Mouse (Mus musculus) limb, embryonic 13.5 days (tissue): ENCODE measurements at regions not wholly inside any gene's neighbourhood (a gene's known extent, or its start where the extent isn't known, plus 50 kb on each side); places are given as distances from the start of the nearest gene placed in this dataset.

Experiments
- ATAC-seq: fragments of 200-750 bp; cut with Nextera tagmentation; 2 replicates; pipeline ENCODE4 v1.8.0; 2017; ENCODE audit warnings: low read depth, moderate number of reproducible peaks, moderate TSS enrichment; ENCODE audit not compliant: low FRiP score
- H3K27ac ChIP-seq: fragments of 300-500 bp; sonication (generic); 2 replicates; pipeline ENCODE4 v1.5.1; 2015; ENCODE audit warnings: inconsistent platforms, mild to moderate bottlenecking, moderate library complexity
- H3K27me3 ChIP-seq: fragments of 300-500 bp; sonication (generic); 2 replicates; pipeline ENCODE4 v1.6.1; 2015; ENCODE audit warnings: mild to moderate bottlenecking, inconsistent platforms
- H3K36me3 ChIP-seq: fragments of 300-500 bp; sonication (generic); 2 replicates; pipeline ENCODE4 v1.6.1; 2015; ENCODE audit warnings: inconsistent platforms, mild to moderate bottlenecking, moderate library complexity
- H3K4me1 ChIP-seq: fragments of 300-500 bp; sonication (generic); 2 replicates; pipeline ENCODE4 v1.6.1; 2015; ENCODE audit warnings: inconsistent platforms
- H3K4me2 ChIP-seq: fragments of 300-500 bp; sonication (generic); replicated peaks from 2 replicates; pipeline ENCODE4 v1.6.1; 2015; ENCODE audit warnings: inconsistent platforms, mild to moderate bottlenecking, moderate library complexity
- H3K4me3 ChIP-seq: fragments of 300-500 bp; sonication (generic); 2 replicates; pipeline ENCODE4 v1.5.1; 2015; ENCODE audit warnings: moderate library complexity, mild to moderate bottlenecking, inconsistent platforms
- H3K9ac ChIP-seq: fragments of 300-500 bp; sonication (generic); 2 replicates; pipeline ENCODE4 v1.6.1; 2015; ENCODE audit warnings: mild to moderate bottlenecking, inconsistent platforms
- H3K9me3 ChIP-seq: fragments of 300-500 bp; sonication (generic); 2 replicates; pipeline ENCODE4 v1.6.1; 2016; ENCODE audit warnings: inconsistent platforms
- WGBS: fragments of 180-500 bp; shearing (Covaris S2); methylation state at CpG from one replicate; pipeline ENCODE4 v1.1.7; 2015; 5-methylcytosine and 5-hydroxymethylcytosine counted together

GRCm38 (mm10) chr11:43998046-43998725 lies 97.2 kb upstream of the Adra1b start:
- Histone ChIP-seq H3K27ac (no peak overlapping the region), H3K9ac (no peak overlapping the region), H3K9me3 (no peaks in the 10 kb centered on the region), H3K36me3 (no peaks in the 10 kb centered on the region), H3K4me1 (peaks cover 20% of the 10 kb centered on the region), H3K27me3 (no peaks in the 10 kb centered on the region), H3K4me3 (no peak overlapping the region), H3K4me2 (no peak overlapping the region)
- ATAC-seq, result no peak
- WGBS, result 65% methylated on average over 12 of the region's 12 CpGs

DNA sequence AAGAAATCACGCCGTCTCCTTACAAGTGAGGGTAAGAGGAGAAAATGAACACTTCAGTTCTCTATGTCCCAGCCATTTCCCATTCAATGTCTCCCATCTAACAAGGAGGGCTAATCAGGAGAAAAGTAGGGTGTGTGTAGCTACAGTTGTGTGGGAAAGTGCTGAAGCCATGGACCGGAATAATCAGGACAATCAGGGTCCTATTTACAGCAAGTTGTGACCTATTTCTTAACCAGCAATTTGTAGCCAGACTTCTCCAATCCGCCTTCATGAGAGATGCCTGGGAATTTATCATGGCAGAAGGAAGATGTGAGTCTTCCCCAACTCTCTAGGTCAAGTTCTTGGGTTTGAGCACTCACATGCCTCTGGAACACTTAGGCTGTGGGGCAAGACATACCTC lies 99.0 kb upstream of the Adra1b start:
- Histone ChIP-seq H3K9me3 (no peaks in the 10 kb centered on the region), H3K4me2 (no peak overlapping the region), H3K4me3 (no peak overlapping the region), H3K9ac (no peak overlapping the region), H3K27me3 (no peaks in the 10 kb centered on the region), H3K36me3 (no peaks in the 10 kb centered on the region), H3K4me1 (peaks cover 24% of the 10 kb centered on the region), H3K27ac (no peak overlapping the region)
- no peak for ATAC-seq
- 90% methylated on average over 4 of the region's 4 CpGs for WGBS

GRCm38 (mm10) chr11:44001843-44002589 lies 101.0 kb upstream of the Adra1b start:
- Histone ChIP-seq H3K4me1 (peaks cover 24% of the 10 kb centered on the region), H3K9me3 (no peaks in the 10 kb centered on the region; the same call in 1 of the 2 replicates), H3K4me2 (no peak overlapping the region), H3K9ac (no peak overlapping the region), H3K36me3 (no peaks in the 10 kb centered on the region), H3K27ac (no peak overlapping the region), H3K4me3 (no peak overlapping the region), H3K27me3 (no peaks in the 10 kb centered on the region)
- no peak for ATAC-seq
- WGBS, result 77% methylated on average over 7 of the region's 7 CpGs

GRCm38 (mm10) chr11:44002716-44003522 lies 101.9 kb upstream of the Adra1b start:
- Histone ChIP-seq H3K4me1 (peaks cover 24% of the 10 kb centered on the region), H3K9me3 (no peaks in the 10 kb centered on the region; the same call in 1 of the 2 replicates), H3K4me3 (no peak overlapping the region), H3K27ac (no peak overlapping the region), H3K9ac (no peak overlapping the region), H3K36me3 (no peaks in the 10 kb centered on the region), H3K27me3 (no peaks in the 10 kb centered on the region), H3K4me2 (no peak overlapping the region)
- no peak for ATAC-seq
- 67% methylated on average over 6 of the region's 6 CpGs for WGBS

GRCm38 (mm10) chr11:44007526-44008040 lies 106.6 kb upstream of the Adra1b start:
- Histone ChIP-seq H3K4me1 (peaks cover 12% of the 10 kb centered on the region), H3K27me3 (no peaks in the 10 kb centered on the region; the same call in 1 of the 2 replicates), H3K4me2 (no peak overlapping the region), H3K27ac (no peak overlapping the region), H3K9me3 (no peaks in the 10 kb centered on the region; the same call in 1 of the 2 replicates), H3K36me3 (no peaks in the 10 kb centered on the region), H3K9ac (no peak overlapping the region), H3K4me3 (no peak overlapping the region)
- WGBS, result 80% methylated on average over 5 of the region's 5 CpGs
- ATAC-seq, result no peak

GRCm38 (mm10) chr11:44012314-44012713 lies 111.3 kb upstream of the Adra1b start:
- H3K4me3 ChIP-seq, result no peak overlapping the region
- no peak overlapping the region for H3K4me2 ChIP-seq
- 74% methylated on average over 5 of the region's 5 CpGs for WGBS
- no peak for ATAC-seq
- H3K9me3 ChIP-seq, result no peaks in the 10 kb centered on the region
- H3K27ac ChIP-seq, result no peak overlapping the region
- H3K4me1 ChIP-seq, result peaks cover 15% of the 10 kb centered on the region
- H3K9ac ChIP-seq, result no peak overlapping the region
- H3K36me3 ChIP-seq, result no peaks in the 10 kb centered on the region
- no peaks in the 10 kb centered on the region; the same call in 1 of the 2 replicates for H3K27me3 ChIP-seq

DNA sequence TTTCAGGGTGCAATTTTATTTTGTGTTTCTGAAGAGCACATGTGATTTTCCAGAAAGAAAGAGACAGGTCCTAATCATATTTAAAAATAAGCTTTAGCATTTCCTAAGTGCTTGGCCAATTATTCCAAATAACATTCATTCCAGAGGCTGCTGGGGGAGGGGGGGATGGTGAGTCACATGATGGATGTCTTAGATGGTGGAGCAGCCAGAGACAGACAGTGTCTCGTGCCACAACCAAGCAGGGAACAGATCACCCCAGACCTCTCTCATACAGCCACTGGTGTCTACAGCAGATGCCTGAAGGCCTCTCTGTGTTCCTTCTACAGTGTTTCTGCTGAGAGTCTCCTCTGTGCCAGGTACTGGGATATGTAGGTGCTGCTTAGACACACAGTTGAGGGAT lies 112.8 kb upstream of the Adra1b start:
- Histone ChIP-seq H3K4me2 (no peak overlapping the region), H3K4me3 (no peak overlapping the region), H3K9me3 (no peaks in the 10 kb centered on the region), H3K36me3 (no peaks in the 10 kb centered on the region), H3K4me1 (peaks cover 15% of the 10 kb centered on the region), H3K9ac (no peak overlapping the region), H3K27ac (no peak overlapping the region), H3K27me3 (no peaks in the 10 kb centered on the region; the same call in 1 of the 2 replicates)
- no peak for ATAC-seq
- WGBS, result 48% methylated on average over 1 of the region's 1 CpGs

DNA sequence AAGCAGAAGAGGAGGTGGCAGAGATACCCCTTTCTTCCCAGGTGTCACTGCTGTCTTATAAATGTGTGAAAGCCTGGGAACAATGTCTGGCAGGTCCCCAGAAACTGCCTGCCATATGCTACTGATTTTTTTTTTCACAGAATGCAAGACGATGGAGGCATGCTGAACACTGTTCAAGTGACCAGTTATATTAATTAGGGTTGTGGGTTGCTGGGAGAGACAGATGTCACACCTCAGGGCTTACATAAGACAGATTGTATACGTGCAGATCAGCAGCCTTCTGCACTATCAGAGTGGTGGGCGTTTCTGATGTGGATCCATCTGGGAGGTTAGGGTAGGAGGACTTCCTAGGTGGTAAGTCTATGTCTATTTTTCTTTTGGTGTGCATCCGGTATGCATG lies 120.6 kb upstream of the Adra1b start:
- H3K4me3 ChIP-seq, result no peak overlapping the region
- H3K27ac ChIP-seq, result no peak overlapping the region
- no peaks in the 10 kb centered on the region for H3K9me3 ChIP-seq
- no peaks in the 10 kb centered on the region for H3K36me3 ChIP-seq
- H3K27me3 ChIP-seq, result no peaks in the 10 kb centered on the region
- no peak overlapping the region for H3K9ac ChIP-seq
- ATAC-seq, result no peak
- H3K4me2 ChIP-seq, result no peak overlapping the region
- WGBS, result 55% methylated on average over 4 of the region's 4 CpGs
- no peaks in the 10 kb centered on the region for H3K4me1 ChIP-seq

GRCm38 (mm10) chr11:44027046-44027445 lies 126.0 kb upstream of the Adra1b start:
- Histone ChIP-seq H3K9ac (no peak overlapping the region), H3K9me3 (no peaks in the 10 kb centered on the region), H3K27ac (no peak overlapping the region), H3K4me2 (no peak overlapping the region), H3K4me3 (no peak overlapping the region), H3K36me3 (no peaks in the 10 kb centered on the region), H3K4me1 (no peaks in the 10 kb centered on the region), H3K27me3 (no peaks in the 10 kb centered on the region)
- 70% methylated on average over 3 of the region's 3 CpGs for WGBS
- ATAC-seq, result no peak

DNA sequence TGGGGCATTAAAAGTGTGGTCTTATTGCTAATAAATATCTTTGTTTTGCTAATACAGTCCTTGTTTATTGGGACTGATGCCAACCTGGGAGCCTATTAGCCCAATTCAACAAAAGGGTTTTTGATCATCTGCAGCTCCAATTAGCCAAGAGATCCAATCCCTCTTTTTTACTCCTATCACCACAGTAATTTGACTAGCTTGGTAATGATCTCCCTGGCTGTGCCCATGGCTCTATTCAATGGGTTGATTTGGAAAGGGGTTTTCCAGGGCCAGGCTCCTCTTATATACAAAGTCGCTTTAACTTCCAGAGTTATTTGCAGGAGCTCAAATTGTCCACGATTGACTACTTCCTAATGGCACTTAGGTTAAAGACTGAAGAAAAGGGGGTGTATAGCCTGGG lies 145.1 kb upstream of the Adra1b start:
- no peak overlapping the region for H3K4me2 ChIP-seq
- H3K27ac ChIP-seq, result no peak overlapping the region
- no peaks in the 10 kb centered on the region for H3K4me1 ChIP-seq
- no peak overlapping the region for H3K4me3 ChIP-seq
- H3K36me3 ChIP-seq, result no peaks in the 10 kb centered on the region
- H3K9me3 ChIP-seq, result no peaks in the 10 kb centered on the region
- ATAC-seq, result no peak
- WGBS, result 25% methylated on average over 2 of the region's 2 CpGs
- no peaks in the 10 kb centered on the region for H3K27me3 ChIP-seq
- no peak overlapping the region for H3K9ac ChIP-seq

DNA sequence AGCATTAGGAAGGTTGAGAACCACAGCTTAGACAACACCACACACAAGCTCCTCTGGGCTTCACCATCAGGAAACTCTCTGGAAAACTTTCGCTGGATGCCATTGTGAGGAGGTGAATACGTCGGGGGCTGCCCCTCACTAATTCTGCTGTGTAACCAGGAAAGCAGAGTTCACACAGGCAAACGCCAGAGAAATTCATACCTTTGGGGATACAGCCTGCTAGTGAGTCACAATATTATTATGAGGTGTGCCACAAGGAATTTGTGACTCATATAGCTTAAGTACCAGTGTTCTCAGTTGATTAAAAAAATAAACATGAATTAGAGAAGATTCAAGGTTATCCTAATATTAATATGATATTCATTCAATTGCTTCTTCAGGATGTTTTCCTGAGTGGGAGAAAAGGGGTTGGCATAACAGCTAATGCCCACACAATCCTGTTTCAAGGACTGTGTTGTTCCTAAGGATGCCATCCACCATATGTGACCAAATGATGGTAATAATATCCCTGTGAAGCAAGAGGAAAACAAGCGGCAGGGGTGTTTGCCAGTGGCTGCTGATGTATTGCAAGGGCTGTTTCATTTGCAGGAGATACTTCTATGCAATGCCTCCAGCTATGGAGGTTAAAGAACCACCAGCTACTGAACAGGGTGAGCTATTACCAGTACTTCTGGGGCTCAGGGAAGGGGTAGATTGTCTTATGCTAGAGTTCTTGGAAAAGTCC lies 148.4 kb upstream of the Adra1b start:
- no peak overlapping the region for H3K4me3 ChIP-seq
- WGBS, result 68% methylated on average over 5 of the region's 5 CpGs
- H3K27ac ChIP-seq, result no peak overlapping the region
- ATAC-seq, result no peak
- H3K27me3 ChIP-seq, result no peaks in the 10 kb centered on the region
- no peak overlapping the region for H3K9ac ChIP-seq
- no peak overlapping the region for H3K4me2 ChIP-seq
- H3K36me3 ChIP-seq, result no peaks in the 10 kb centered on the region
- H3K9me3 ChIP-seq, result no peaks in the 10 kb centered on the region
- no peaks in the 10 kb centered on the region for H3K4me1 ChIP-seq
